Mouse (Mus musculus): ENCODE measurements around the gene Vil1. TPM values are rescaled to one million over a fixed set of nuclear protein-coding genes. Genes with fewer than 3 reads are reported as not detected.
"Not testable (repeated sequence)": the region's sequence is repeated elsewhere in the genome, so short reads cannot be mapped to it uniquely, and the experiment has no call there.

Vil1 gene
- total RNA-seq, 2 experiments from 2014 or later = 0.65 to 0.83 TPM

GRCm38 (mm10) chr1:74386363-74386713 is 22.8 kb upstream of the Vil1 start:
- intact Hi-C loops (cut with DNase I) = no loop called here
- DNase-seq = no peak

- peak; percentile 93 to 95 for DNase-seq
- intact Hi-C loops (cut with DNase I) = no loop called here
These were observed 22.3 kb upstream of the Vil1 start for GRCm38 (mm10) chr1:74386714-74387385.

GRCm38 (mm10) chr1:74387386-74387988 is 21.7 kb upstream of the Vil1 start:
- no peak for DNase-seq
- intact Hi-C loops (cut with DNase I) = no loop called here

GRCm38 (mm10) chr1:74388398-74388920 is 20.7 kb upstream of the Vil1 start:
- no peak for DNase-seq
- intact Hi-C loops (cut with DNase I) = no loop called here

GRCm38 (mm10) chr1:74389831-74390286 is 19.3 kb upstream of the Vil1 start:
- peak; percentile 45 to 55 for DNase-seq
- intact Hi-C loops (cut with DNase I) = no loop called here

- intact Hi-C loops (cut with DNase I) = no loop called here
- DNase-seq = peak; percentile 73 to 80
These were observed 18.8 kb upstream of the Vil1 start for GRCm38 (mm10) chr1:74390287-74390906.

GRCm38 (mm10) chr1:74390924-74391748 is 18.0 kb upstream of the Vil1 start, which contains the start of gene Ctdsp1:
Gene Ctdsp1 (plus strand): TSS chr1:74391509.
- intact Hi-C loops (cut with DNase I) = no loop called here
- DNase-seq = peak; percentile 98

- intact Hi-C loops (cut with DNase I) = no loop called here
- DNase-seq = peak; percentile 84 to 86
These were observed 17.2 kb upstream of the Vil1 start for GRCm38 (mm10) chr1:74391844-74392441.

- intact Hi-C loops (cut with DNase I) = no loop called here
- DNase-seq = peak in 1 of 2 experiments; percentile 34
These were observed 16.7 kb upstream of the Vil1 start for GRCm38 (mm10) chr1:74392446-74392994.

GRCm38 (mm10) chr1:74393010-74393409 is 16.2 kb upstream of the Vil1 start:
- intact Hi-C loops (cut with DNase I) = no loop called here

GRCm38 (mm10) chr1:74393697-74394096 is 15.5 kb upstream of the Vil1 start:
- intact Hi-C loops (cut with DNase I) = no loop called here
- no peak for DNase-seq

More at GRCm38 (mm10) chr1:74393010-74393409, 16.2 kb upstream of the Vil1 start:
- DNase-seq = no peak

GRCm38 (mm10) chr1:74394311-74394710 is 14.9 kb upstream of the Vil1 start:
- intact Hi-C loops (cut with DNase I) = no loop called here
- DNase-seq = no peak

GRCm38 (mm10) chr1:74394858-74395257 is 14.3 kb upstream of the Vil1 start:
- no peak for DNase-seq
- intact Hi-C loops (cut with DNase I) = no loop called here

- intact Hi-C loops (cut with DNase I) = no loop called here
- no peak for DNase-seq
These were observed 13.9 kb upstream of the Vil1 start for GRCm38 (mm10) chr1:74395290-74395689.

GRCm38 (mm10) chr1:74396456-74397222 is 12.5 kb upstream of the Vil1 start:
- intact Hi-C loops (cut with DNase I); DNase-seq: not testable (repeated sequence)

- intact Hi-C loops (cut with DNase I) = no loop called here
These were observed 11.8 kb upstream of the Vil1 start for GRCm38 (mm10) chr1:74397268-74397918.

GRCm38 (mm10) chr1:74397919-74398451 is 11.2 kb upstream of the Vil1 start:
- intact Hi-C loops (cut with DNase I) = loop anchor here (2.0 kb wide), 1 partner anchor 55 kb away; no protein-coding TSS in a partner anchor
- DNase-seq = peak; percentile 62 to 78

More at GRCm38 (mm10) chr1:74397268-74397918, 11.8 kb upstream of the Vil1 start:
- peak; percentile 100 for DNase-seq

- intact Hi-C loops (cut with DNase I) = no loop called here
- no peak for DNase-seq
These were observed 8.6 kb upstream of the Vil1 start for GRCm38 (mm10) chr1:74400531-74400930.
